Mouse (Mus musculus): ENCODE data around the gene Iqcc. TPM values are rescaled to one million over a fixed set of nuclear protein-coding genes. Genes with fewer than 3 reads are reported as not detected.

Gene Iqcc
- 8.3 and 8.4 TPM in 2 replicates for polyA plus RNA-seq (2012; rRNA removed)

DNA sequence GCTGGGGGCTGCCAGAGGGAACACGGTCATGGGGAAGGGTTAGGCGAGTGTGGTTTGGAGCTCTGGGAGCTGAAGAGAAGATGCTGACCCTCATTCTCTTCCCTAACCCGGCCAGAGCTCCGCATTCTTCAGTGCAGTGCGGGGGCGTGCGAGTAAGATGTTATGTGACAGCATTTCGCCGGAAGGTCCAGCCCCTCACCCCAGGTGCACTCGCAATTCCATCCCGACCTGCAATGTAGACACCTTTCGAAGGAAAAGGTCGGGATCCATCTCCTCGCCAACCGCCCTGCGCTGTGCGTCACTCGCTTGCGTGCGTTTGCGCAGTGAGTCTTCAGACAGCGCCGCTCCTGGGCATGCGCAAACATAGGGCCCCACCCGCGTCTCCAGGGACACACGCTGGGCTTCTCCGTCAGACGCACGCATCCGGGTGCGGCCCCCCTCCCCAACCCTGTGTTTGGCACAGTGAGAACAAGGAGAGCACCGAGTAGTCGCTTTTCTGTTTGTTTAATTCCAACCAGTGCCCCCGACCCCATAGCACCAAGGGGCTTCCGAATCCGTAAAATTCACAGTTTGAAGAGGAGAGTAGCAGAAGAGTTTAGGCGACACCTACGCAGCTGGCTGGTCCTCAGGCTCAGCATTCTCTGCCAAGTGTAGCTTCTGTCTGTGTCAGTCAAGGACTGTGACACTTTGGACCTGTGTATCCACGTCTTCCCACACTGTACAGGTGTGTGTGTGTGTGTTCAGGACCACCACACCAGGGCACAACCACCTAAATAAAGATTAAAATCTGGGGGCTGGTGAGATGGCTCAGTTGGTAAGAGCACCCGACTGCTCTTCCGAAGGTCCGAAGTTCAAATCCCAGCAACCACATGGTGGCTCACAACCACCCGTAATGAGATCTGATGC, at the start of gene Iqcc:
Gene Iqcc, minus strand, starts transcription at position 314 of the 906 bp plus-strand sequence.

DNA sequence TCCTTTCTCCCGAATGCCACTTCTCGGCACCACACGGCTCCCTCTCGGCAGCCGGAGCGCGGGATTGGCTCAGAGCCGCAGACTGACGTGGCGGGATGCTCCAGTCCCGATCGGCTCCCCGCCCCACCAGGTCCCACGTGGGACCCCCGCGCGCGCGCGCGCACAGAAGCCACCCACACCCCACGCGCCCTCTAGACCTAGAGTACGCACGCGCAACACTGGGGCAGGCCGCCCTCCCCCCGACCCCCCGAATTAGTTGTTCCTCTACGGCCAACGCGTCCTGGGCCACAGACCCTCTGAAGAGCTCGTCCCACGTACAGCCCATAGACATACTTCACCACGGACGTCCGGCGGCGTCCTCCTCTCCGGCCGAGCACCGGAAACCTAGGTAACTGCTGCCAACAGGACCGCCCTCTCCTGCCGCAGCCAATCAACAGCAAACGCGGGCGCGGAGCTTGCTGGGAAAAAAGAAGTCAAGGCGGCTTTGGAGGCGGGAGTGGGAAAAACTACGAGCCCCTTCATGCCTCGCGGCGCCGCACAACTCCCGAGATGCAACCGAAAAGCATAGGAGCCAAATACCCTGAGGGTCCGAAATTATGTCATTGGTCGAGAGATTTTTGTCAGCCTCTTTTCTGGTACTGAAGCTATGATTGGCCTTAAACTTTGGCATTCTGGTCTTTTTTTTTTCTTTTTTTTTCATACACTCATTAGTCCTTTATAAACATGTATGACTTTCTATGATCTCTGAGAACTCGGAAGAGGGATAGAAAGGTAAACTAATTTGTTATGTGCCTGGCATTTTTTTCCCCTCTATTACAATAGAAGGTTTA, 22.0 kb upstream of the Iqcc start, which contains the start of gene Txlna:
Gene Txlna, minus strand, starts transcription at position 428 of the 830 bp plus-strand sequence.

DNA sequence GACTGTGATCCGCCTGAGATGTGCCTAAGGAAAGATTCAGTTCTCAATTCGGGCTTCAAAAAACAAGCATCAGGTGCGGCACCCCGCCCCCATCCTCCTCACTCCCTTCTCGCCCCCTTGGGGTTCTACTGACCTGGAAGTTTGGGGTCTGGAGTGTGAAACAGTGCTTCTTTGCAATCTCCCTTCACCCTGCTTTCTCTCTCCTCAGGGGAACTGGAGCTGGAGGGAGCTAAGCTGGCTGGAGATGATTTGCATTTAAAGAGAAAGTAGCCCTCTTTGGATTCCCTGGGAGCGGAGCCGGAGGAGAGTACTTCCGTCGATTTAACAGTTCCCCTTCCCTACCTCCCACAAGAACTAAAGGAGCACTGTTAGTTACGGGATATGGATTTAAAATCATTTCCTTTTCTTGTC, 4.8 kb upstream of the Iqcc start, which contains the start of gene Ccdc28b:
Gene Ccdc28b, minus strand, starts transcription at position 267 of the 411 bp plus-strand sequence.

DNA sequence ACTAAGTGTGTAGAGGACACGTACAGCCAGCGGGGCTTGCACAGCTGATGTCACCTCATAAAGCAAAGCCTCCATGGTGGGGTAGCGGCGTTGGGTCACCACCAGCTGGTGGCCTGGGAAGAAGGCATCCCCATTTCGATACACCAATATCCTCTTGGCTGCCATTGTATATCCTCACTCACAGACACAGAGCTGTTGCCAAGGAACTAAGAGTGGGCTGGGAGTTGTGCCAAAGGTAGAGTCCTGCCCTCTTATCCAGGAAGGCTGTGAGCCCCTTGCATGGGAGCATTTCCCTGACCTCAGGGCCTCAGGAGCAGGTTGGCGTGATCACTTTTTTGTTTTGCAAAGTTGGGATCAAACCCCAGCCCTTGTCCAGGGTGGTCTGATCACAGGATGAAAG, 4.8 kb downstream of the Iqcc start, which contains the start of gene Dcdc2b:
Gene Dcdc2b, minus strand, starts transcription at position 165 of the 400 bp plus-strand sequence.

GRCm38 (mm10) chr4:129600233-129601158, 18.4 kb downstream of the Iqcc start, which contains the start of the genes Eif3i and Tmem234:
Gene Eif3i (minus strand): TSS chr4:129600648.
Gene Tmem234 (plus strand): TSS chr4:129600668.

GRCm38 (mm10) chr4:129578466-129578865, 40.4 kb downstream of the Iqcc start, which contains the start of gene Fam167b:
Gene Fam167b (minus strand): TSS chr4:129578549.

DNA sequence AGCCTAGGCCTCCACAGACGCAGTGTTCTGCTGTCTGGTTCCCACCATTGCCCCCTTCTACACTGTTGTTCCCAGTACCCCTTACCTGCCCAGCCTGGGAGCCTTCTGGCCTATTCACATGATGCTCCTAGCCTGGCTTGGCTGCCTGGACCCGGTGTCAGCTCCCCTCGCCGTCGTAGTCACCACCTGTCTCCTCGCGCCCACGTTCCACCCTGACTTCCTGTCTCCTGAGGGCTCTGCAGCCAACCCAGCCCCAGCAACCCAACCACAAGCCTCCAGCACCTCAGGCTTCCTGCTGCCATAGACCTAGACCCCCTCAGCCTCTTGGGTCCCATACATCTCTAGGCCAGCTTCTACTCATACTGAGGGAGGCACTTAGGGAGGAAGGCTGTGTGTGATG, 45.5 kb downstream of the Iqcc start, which contains the start of gene Lck:
Gene Lck, minus strand, starts transcription at position 212 of the 400 bp plus-strand sequence.

Other genes starting within 250 kb of the Iqcc start
- 1.9 and 2.2 TPM in 2 replicates for gene Zbtb8a, start 241.0 kb downstream of the Iqcc start, polyA plus RNA-seq (2012; rRNA removed)
- 0.31 and 0.50 TPM in 2 replicates for gene Zbtb8b, start 178.2 kb downstream of the Iqcc start, polyA plus RNA-seq (2012; rRNA removed)
- 26.5 and 36.7 TPM in 2 replicates for gene Bsdc1, start 157.5 kb downstream of the Iqcc start, polyA plus RNA-seq (2012; rRNA removed)
- gene Tssk3, start 128.1 kb downstream of the Iqcc start, polyA plus RNA-seq (2012; rRNA removed): not detected in 2 replicates
- gene Fam229a, start 127.9 kb downstream of the Iqcc start, polyA plus RNA-seq (2012; rRNA removed): 0.12 and 0.44 TPM in 2 replicates
- gene Marcksl1, start 105.5 kb downstream of the Iqcc start, polyA plus RNA-seq (2012; rRNA removed): 33.7 and 37.5 TPM in 2 replicates
- 75.0 and 86.9 TPM in 2 replicates for gene Hdac1, start 76.4 kb downstream of the Iqcc start, polyA plus RNA-seq (2012; rRNA removed)
- gene Lck, start 45.5 kb downstream of the Iqcc start, polyA plus RNA-seq (2012; rRNA removed): 3.2 and 3.7 TPM in 2 replicates
- gene Fam167b, start 40.5 kb downstream of the Iqcc start, polyA plus RNA-seq (2012; rRNA removed): 6.9 and 7.3 TPM in 2 replicates
- gene Eif3i, start 18.5 kb downstream of the Iqcc start, polyA plus RNA-seq (2012; rRNA removed): 202 and 237 TPM in 2 replicates
- gene Tmem234, start 18.4 kb downstream of the Iqcc start, polyA plus RNA-seq (2012; rRNA removed): 78.8 and 89.5 TPM in 2 replicates
- 0.07 and 0.20 TPM in 2 replicates for gene Dcdc2b, start 4.8 kb downstream of the Iqcc start, polyA plus RNA-seq (2012; rRNA removed)
- 12.6 and 13.1 TPM in 2 replicates for gene Ccdc28b, start 4.8 kb upstream of the Iqcc start, polyA plus RNA-seq (2012; rRNA removed)
- 15.6 and 18.5 TPM in 2 replicates for gene Txlna, start 22.0 kb upstream of the Iqcc start, polyA plus RNA-seq (2012; rRNA removed)
- 9.8 and 11.6 TPM in 2 replicates for gene Kpna6, start 53.7 kb upstream of the Iqcc start, polyA plus RNA-seq (2012; rRNA removed)
- gene Tmem39b, start 77.7 kb upstream of the Iqcc start, polyA plus RNA-seq (2012; rRNA removed): 7.4 and 8.6 TPM in 2 replicates
- gene Khdrbs1, start 123.2 kb upstream of the Iqcc start, polyA plus RNA-seq (2012; rRNA removed): 13.9 and 19.8 TPM in 2 replicates
- 41.3 and 49.6 TPM in 2 replicates for gene Ptp4a2, start 192.1 kb upstream of the Iqcc start, polyA plus RNA-seq (2012; rRNA removed)

All from liver, embryonic 14 days (tissue).